Mouse (Mus musculus): ENCODE results near the gene Cux2. TPM values are rescaled to one million over a fixed set of nuclear protein-coding genes. Genes with fewer than 3 reads are reported as not detected.

Cux2 gene
- polyA plus RNA-seq, 1 experiment: 6.4 TPM

DNA sequence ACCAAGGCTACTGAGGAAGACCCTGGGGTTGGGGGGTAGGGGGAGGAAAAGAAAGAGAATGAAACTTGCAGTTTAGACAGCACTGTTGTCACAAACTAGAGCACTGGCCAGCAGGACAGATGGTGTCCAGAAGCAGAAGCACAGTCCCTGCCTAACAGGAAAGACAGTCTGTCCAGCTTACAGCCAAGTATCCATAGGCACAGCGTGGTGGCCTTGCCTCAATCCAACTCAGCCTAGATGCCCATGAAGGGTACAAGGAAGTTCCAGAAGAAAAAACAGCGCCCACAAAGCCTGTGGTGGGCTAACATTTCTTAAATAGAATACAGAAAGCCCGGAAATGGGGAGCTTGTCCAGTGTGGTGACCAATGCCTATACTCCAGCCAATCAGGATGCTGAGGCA, 224.3 kb downstream of the Cux2 start:
- H3K4me3 ChIP-seq (replicated peaks; ENCODE audit: extremely low read depth, low read depth, low read length): no peak overlapping the region
- TF ChIP-seq POLR2A (IDR thresholded peaks at IDR 0.05; ENCODE audit: borderline replicate concordance, extremely low read depth, low read depth, low read length) (no peak), CTCF (IDR thresholded peaks at IDR 0.05; ENCODE audit: insufficient read depth, low read length) (no peak)
- H3K4me1 ChIP-seq (ENCODE audit: control insufficient read depth, insufficient read depth, low read length): peaks cover 24% of the 10 kb centered on the region
- DNase-seq: no peak
- 78% methylated on average over 3 of the region's 3 CpGs for WGBS

GRCm38 (mm10) chr5:121824121-121824520, 225.8 kb downstream of the Cux2 start:
- DNase-seq: no peak

DNA sequence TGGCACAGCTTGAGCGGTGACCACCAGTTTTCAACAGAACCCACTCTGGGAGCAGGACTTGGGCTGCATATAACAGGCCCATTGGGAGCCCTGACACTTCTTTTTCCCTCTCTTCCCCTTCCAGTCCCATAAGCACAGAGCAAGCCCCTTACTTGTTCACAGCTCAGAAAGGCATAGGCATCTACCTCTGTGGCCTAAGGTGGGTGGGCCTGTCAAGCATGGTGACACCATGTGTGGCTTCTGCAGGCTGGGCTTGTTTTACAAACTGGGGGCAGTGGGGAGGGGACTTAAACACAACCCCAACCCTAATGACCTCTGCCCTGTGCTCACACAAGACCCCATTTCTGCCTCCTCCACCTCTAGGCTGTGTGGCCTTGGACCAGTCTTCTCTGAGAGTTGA, 226.2 kb downstream of the Cux2 start:
- TF ChIP-seq POLR2A (IDR thresholded peaks at IDR 0.05; ENCODE audit: borderline replicate concordance, extremely low read depth, low read depth, low read length) (no peak), CTCF (IDR thresholded peaks at IDR 0.05; ENCODE audit: insufficient read depth, low read length) (no peak)
- Histone ChIP-seq H3K4me3 (replicated peaks; ENCODE audit: extremely low read depth, low read depth, low read length) (no peak overlapping the region), H3K4me1 (ENCODE audit: control insufficient read depth, insufficient read depth, low read length) (peaks cover 30% of the 10 kb centered on the region)
- no peak for DNase-seq
- WGBS: 94% methylated on average over 1 of the region's 1 CpGs

More at GRCm38 (mm10) chr5:121824121-121824520, 225.8 kb downstream of the Cux2 start:
- TF ChIP-seq POLR2A (IDR thresholded peaks at IDR 0.05; ENCODE audit: borderline replicate concordance, extremely low read depth, low read depth, low read length) (no peak), CTCF (IDR thresholded peaks at IDR 0.05; ENCODE audit: insufficient read depth, low read length) (no peak)
- WGBS: 37% methylated on average over 4 of the region's 4 CpGs
- Histone ChIP-seq H3K4me3 (replicated peaks; ENCODE audit: extremely low read depth, low read depth, low read length) (no peak overlapping the region), H3K4me1 (ENCODE audit: control insufficient read depth, insufficient read depth, low read length) (peaks cover 30% of the 10 kb centered on the region)

DNA sequence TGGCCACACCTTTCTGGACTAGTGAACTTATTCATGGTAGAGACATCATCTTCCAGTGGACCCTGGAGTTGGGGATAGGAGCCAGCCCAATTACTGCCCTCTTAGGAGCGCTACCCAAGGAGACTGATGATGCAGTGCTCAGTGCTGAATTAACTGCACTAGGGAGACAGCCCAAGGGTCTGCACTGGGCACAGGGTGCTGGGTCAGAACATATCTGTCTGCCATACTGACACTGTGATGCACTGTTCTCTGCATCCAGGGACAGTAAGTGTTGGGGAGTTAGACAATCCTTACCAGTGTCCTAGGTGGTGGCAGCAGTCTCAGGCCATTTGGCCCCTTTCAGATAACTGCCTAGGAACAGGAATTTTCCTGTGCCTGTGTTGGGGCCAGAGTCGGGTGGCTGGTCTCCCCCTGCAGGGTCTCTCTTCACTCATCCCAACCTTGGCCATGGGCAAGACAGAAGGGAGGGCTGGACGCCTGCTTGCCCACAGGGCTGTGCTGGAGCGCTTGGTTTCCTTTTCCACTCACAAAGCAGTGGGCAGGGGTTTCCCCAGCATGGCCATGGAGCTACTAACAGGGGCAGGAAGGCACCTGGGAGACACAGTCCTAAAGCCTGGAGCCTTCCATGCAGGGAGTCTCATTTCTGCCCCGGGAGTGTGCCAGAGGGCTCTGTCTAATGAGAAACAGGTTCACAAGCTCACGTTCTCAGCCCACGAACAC, 227.0 kb downstream of the Cux2 start:
- no peak for TF ChIP-seq CTCF (IDR thresholded peaks at IDR 0.05; ENCODE audit: insufficient read depth, low read length)
- no peak for TF ChIP-seq POLR2A (IDR thresholded peaks at IDR 0.05; ENCODE audit: borderline replicate concordance, extremely low read depth, low read depth, low read length)
- H3K4me3 ChIP-seq (replicated peaks; ENCODE audit: extremely low read depth, low read depth, low read length): no peak overlapping the region
- 67% methylated on average over 7 of the region's 7 CpGs for WGBS
- DNase-seq: no peak
- peaks cover 30% of the 10 kb centered on the region for H3K4me1 ChIP-seq (ENCODE audit: control insufficient read depth, insufficient read depth, low read length)

- no peak for TF ChIP-seq POLR2A (IDR thresholded peaks at IDR 0.05; ENCODE audit: borderline replicate concordance, extremely low read depth, low read depth, low read length)
- no peak for TF ChIP-seq CTCF (IDR thresholded peaks at IDR 0.05; ENCODE audit: insufficient read depth, low read length)
- Histone ChIP-seq H3K4me1 (ENCODE audit: control insufficient read depth, insufficient read depth, low read length) (peaks cover 30% of the 10 kb centered on the region), H3K4me3 (replicated peaks; ENCODE audit: extremely low read depth, low read depth, low read length) (no peak overlapping the region)
- 56% methylated on average over 5 of the region's 5 CpGs for WGBS
- no peak for DNase-seq
Measured at GRCm38 (mm10) chr5:121821552-121821951, 228.3 kb downstream of the Cux2 start.

- no peak for DNase-seq
- Histone ChIP-seq H3K4me3 (replicated peaks; ENCODE audit: extremely low read depth, low read depth, low read length) (no peak overlapping the region), H3K4me1 (ENCODE audit: control insufficient read depth, insufficient read depth, low read length) (peaks cover 28% of the 10 kb centered on the region)
- no peak for TF ChIP-seq POLR2A (IDR thresholded peaks at IDR 0.05; ENCODE audit: borderline replicate concordance, extremely low read depth, low read depth, low read length)
- WGBS: 85% methylated on average over 5 of the region's 5 CpGs
Measured at GRCm38 (mm10) chr5:121821116-121821515, 228.8 kb downstream of the Cux2 start.

GRCm38 (mm10) chr5:121820657-121821056, 229.2 kb downstream of the Cux2 start:
- no peak for TF ChIP-seq CTCF (IDR thresholded peaks at IDR 0.05; ENCODE audit: insufficient read depth, low read length)
- TF ChIP-seq POLR2A (IDR thresholded peaks at IDR 0.05; ENCODE audit: borderline replicate concordance, extremely low read depth, low read depth, low read length): no peak
- no peak overlapping the region for H3K4me3 ChIP-seq (replicated peaks; ENCODE audit: extremely low read depth, low read depth, low read length)
- H3K4me1 ChIP-seq (ENCODE audit: control insufficient read depth, insufficient read depth, low read length): peaks cover 28% of the 10 kb centered on the region
- DNase-seq: no peak
- 31% methylated on average over 3 of the region's 3 CpGs for WGBS

DNA sequence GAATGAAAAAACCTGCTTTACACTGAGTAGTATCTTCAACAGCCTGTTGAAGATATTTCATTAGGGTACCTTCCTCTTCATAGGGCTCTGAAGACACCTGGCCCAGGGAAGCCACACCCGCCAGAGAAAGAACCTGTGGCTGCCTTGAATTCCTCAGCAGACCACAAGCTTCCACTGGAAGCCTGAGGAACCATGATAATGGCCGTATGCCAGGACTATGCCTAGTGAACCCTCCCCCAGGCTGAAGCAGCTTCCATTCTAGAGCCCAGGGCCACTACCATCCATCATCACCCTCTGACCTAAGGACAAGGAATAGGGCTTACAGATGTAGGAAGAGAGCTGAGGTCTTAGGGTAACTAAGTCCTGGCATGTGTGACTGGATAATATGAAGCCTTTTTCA, 229.7 kb downstream of the Cux2 start:
- DNase-seq: no peak

GRCm38 (mm10) chr5:121819559-121819958, 230.3 kb downstream of the Cux2 start:
- WGBS: 52% methylated on average over 5 of the region's 5 CpGs
- H3K4me1 ChIP-seq (ENCODE audit: control insufficient read depth, insufficient read depth, low read length): peaks cover 29% of the 10 kb centered on the region
- no peak for DNase-seq
- H3K4me3 ChIP-seq (replicated peaks; ENCODE audit: extremely low read depth, low read depth, low read length): no peak overlapping the region
- TF ChIP-seq CTCF (IDR thresholded peaks at IDR 0.05; ENCODE audit: insufficient read depth, low read length): no peak
- TF ChIP-seq POLR2A (IDR thresholded peaks at IDR 0.05; ENCODE audit: borderline replicate concordance, extremely low read depth, low read depth, low read length): no peak

More for the DNA sequence above, 229.7 kb downstream of the Cux2 start:
- TF ChIP-seq POLR2A (IDR thresholded peaks at IDR 0.05; ENCODE audit: borderline replicate concordance, extremely low read depth, low read depth, low read length) (no peak), CTCF (IDR thresholded peaks at IDR 0.05; ENCODE audit: insufficient read depth, low read length) (no peak)
- WGBS: 49% methylated on average over 2 of the region's 2 CpGs
- no peak overlapping the region for H3K4me3 ChIP-seq (replicated peaks; ENCODE audit: extremely low read depth, low read depth, low read length)
- H3K4me1 ChIP-seq (ENCODE audit: control insufficient read depth, insufficient read depth, low read length): peaks cover 30% of the 10 kb centered on the region

DNA sequence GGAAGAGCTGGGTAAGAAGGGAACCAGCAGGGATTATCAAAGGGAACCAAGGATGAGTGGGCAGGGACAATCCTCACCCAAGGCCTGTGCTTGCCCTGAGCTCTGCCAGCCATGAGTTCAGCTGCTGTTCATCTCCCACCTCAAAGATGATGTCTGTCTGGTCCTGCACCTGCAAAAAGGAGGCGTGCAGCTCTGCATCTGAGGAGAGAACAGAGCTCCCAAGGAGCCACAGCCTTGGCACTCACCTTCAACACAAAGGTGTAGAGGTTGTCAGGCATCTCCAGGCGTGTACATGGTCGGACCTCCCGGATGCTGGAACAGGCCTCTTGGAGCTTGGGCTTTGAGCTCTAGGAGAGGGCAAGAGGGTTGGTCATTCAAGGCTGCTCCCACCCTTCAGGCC, 231.0 kb downstream of the Cux2 start:
- Histone ChIP-seq H3K4me3 (replicated peaks; ENCODE audit: extremely low read depth, low read depth, low read length) (no peak overlapping the region), H3K4me1 (ENCODE audit: control insufficient read depth, insufficient read depth, low read length) (peaks cover 22% of the 10 kb centered on the region)
- DNase-seq: no peak
- 82% methylated on average over 4 of the region's 4 CpGs for WGBS
- TF ChIP-seq POLR2A (IDR thresholded peaks at IDR 0.05; ENCODE audit: borderline replicate concordance, extremely low read depth, low read depth, low read length) (no peak), CTCF (IDR thresholded peaks at IDR 0.05; ENCODE audit: insufficient read depth, low read length) (no peak)
